Mouse (Mus musculus) midbrain, postnatal 0 days (tissue): ENCODE results near the gene Hbq1a. TPM values are rescaled to one million over a fixed set of nuclear protein-coding genes. Genes with fewer than 3 reads are reported as not detected.
A peak's percentile ranks its signal among the peaks of the same experiment; 100 is the strongest.

Experiments used
- ATAC-seq: fragments of 200-750 bp; cut with Nextera tagmentation; 2 replicates; pipeline ENCODE4 v1.8.0; 2017; ENCODE audit warnings: moderate number of reproducible peaks, mild to moderate bottlenecking, moderate TSS enrichment, moderate library complexity; ENCODE audit not compliant: low FRiP score
- DNase-seq: peaks from one replicate; pipeline ENCODE4 v3.0.0-alpha.2; 2015; ENCODE audit warnings: low spot score
- H3K27ac ChIP-seq: fragments of 300-500 bp; sonication (generic); 2 replicates; pipeline ENCODE4 v1.5.1; 2014; ENCODE audit warnings: low read depth, mild to moderate bottlenecking, low read length, mixed read lengths
- H3K27me3 ChIP-seq: fragments of 300-500 bp; sonication (generic); 2 replicates; pipeline ENCODE4 v1.6.1; 2014; ENCODE audit warnings: low read length, control low read depth, mixed read lengths; ENCODE audit not compliant: insufficient read depth
- H3K36me3 ChIP-seq: fragments of 300-500 bp; sonication (generic); 2 replicates; pipeline ENCODE4 v1.6.1; 2014; ENCODE audit warnings: low read length, control low read depth, mixed read lengths; ENCODE audit not compliant: insufficient read depth
- H3K4me1 ChIP-seq: fragments of 300-500 bp; sonication (generic); 2 replicates; pipeline ENCODE4 v1.6.1; 2014; ENCODE audit warnings: mild to moderate bottlenecking, control low read depth, antibody characterized with exemption, low read length, mixed read lengths; ENCODE audit not compliant: insufficient read depth
- H3K4me2 ChIP-seq: fragments of 300-500 bp; sonication (generic); 2 replicates; pipeline ENCODE4 v1.6.1; 2014; ENCODE audit warnings: low read depth, mild to moderate bottlenecking, low read length, mixed read lengths; ENCODE audit not compliant: poor library complexity, severe bottlenecking
- H3K4me3 ChIP-seq: fragments of 300-500 bp; sonication (generic); 2 replicates; pipeline ENCODE4 v1.5.1; 2014; ENCODE audit warnings: low read depth, mild to moderate bottlenecking, low read length, moderate library complexity
- H3K9ac ChIP-seq: fragments of 300-500 bp; sonication (generic); replicated peaks from 2 replicates; pipeline ENCODE4 v1.6.1; 2014; ENCODE audit warnings: mild to moderate bottlenecking, low read length, moderate library complexity, mixed read lengths; ENCODE audit not compliant: poor library complexity, severe bottlenecking
- H3K9me3 ChIP-seq: fragments of 300-500 bp; sonication (generic); 2 replicates; pipeline ENCODE4 v1.6.1; 2016; ENCODE audit warnings: low read length, control low read depth
- CTCF ChIP-seq: IDR thresholded peaks from 2 replicates; pipeline ENCODE4 v1.5.1; 2016; ENCODE audit warnings: antibody characterized with exemption, mild to moderate bottlenecking
- WGBS: fragments of 180-500 bp; shearing (Covaris S2); extraction: QIAGEN DNeasy Blood & Tissue Kit; methylation state at CpG from one replicate; pipeline ENCODE4 v1.1.7; 2014; 5-methylcytosine and 5-hydroxymethylcytosine counted together
- polyA plus RNA-seq: library from polyadenylated mRNA; unstranded; fragments of >200 nt; fragmentation: Nextera tagmentation; extraction: Ambion mirVana; gene quantifications from 2 replicates; pipeline ENCODE4 v1.2.1, GENCODE M21; 2015
- total RNA-seq: library from RNA; depleted of rRNA; stranded (reverse); fragments of >200 nt; gene quantifications from 2 replicates; pipeline ENCODE4 v1.2.3, GENCODE M21; 2014; rRNA removed

Hbq1a gene
- total and polyA plus RNA-seq, 2 experiments from 2014 or later = 2.7 to 3.2 TPM

GRCm38 (mm10) chr11:32347264-32347606 lies 47.4 kb downstream of the Hbq1a start:
- H3K36me3 ChIP-seq = 0 out of 2 replicates have a peak, but pooled peaks cover 3% of the 10 kb centered on the region
- peak overlapping the region; percentile 74 for H3K9ac ChIP-seq
- 5% methylated on average over 10 of the region's 10 CpGs for WGBS
- no peaks in the 10 kb centered on the region for H3K27me3 ChIP-seq
- no peak for TF ChIP-seq CTCF
- H3K4me3 ChIP-seq = peak overlapping the region; percentile 71
- H3K27ac ChIP-seq = peak overlapping the region; percentile 77
- H3K9me3 ChIP-seq = no peaks in the 10 kb centered on the region
- DNase-seq (no peak), ATAC-seq (peak; percentile 33; the same call in 1 of the 2 replicates)
- peaks cover 14% of the 10 kb centered on the region for H3K4me1 ChIP-seq
- peak overlapping the region; percentile 82 for H3K4me2 ChIP-seq

GRCm38 (mm10) chr11:32347607-32348432 lies 48.0 kb downstream of the Hbq1a start, which contains the start of gene Sh3pxd2b:
TSS of gene Sh3pxd2b (plus strand) at chr11:32347820.
- under 1% methylated on average over 53 of the region's 86 CpGs for WGBS
- Histone ChIP-seq H3K27ac (peak within 1 kb of the TSS; percentile 77), H3K9ac (peak within 1 kb of the TSS; percentile 74)

DNA sequence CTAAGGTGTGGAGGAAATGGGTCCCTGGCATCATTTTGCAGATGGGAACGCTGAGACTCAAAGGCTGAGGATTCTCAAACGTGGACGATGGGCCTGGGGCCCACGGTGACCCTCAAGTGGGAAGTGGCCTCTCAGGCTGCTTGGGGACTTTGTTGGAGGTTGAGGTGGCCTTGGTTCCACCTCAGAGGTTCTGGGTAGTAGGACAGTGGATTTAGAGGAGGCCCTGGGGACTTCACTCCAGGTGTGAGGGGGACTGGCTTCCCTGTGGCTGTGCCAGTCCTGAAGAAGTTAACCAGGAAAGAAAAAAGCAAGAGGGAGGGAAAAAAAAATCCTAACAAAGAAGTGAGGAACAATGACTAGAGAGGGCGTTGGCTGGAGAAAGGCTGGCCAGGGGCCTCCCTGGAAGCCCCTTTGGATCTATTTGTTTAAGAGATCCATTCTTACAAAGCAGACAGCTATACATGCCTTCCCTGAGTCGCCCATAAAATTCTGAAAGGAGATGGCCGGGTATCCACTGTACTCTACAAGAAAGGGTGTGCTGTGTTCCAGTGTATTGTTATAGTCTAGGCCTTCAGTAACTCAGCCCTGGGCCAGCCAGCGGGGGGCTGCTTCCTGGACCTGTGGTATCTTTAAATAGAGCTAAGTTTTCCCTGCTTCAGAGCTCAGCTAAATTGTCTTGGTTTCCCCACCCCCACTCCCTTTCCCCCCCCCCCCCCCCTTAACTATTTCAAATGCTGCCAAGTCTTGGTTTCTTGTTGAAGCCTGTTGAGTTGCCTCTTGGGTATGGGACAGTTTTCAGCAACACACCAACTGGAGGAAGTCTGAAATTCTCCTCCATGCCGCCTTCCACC lies 48.8 kb downstream of the Hbq1a start:
- H3K9me3 ChIP-seq = no peaks in the 10 kb centered on the region
- ATAC-seq (no peak), DNase-seq (no peak)
- peaks cover 14% of the 10 kb centered on the region for H3K4me1 ChIP-seq
- H3K36me3 ChIP-seq = 0 out of 2 replicates have a peak, but pooled peaks cover 3% of the 10 kb centered on the region
- H3K27ac ChIP-seq = peak overlapping the region; percentile 77
- no peak for TF ChIP-seq CTCF
- peak overlapping the region; percentile 74 for H3K9ac ChIP-seq
- peak overlapping the region; percentile 82 for H3K4me2 ChIP-seq
- 15% methylated on average over 9 of the region's 9 CpGs for WGBS
- H3K27me3 ChIP-seq = no peaks in the 10 kb centered on the region
- peak overlapping the region; percentile 71 for H3K4me3 ChIP-seq

More at GRCm38 (mm10) chr11:32347607-32348432, 48.0 kb downstream of the Hbq1a start, which contains the start of gene Sh3pxd2b:
- H3K4me1 ChIP-seq = peaks cover 14% of the 10 kb centered on the region
- H3K4me3 ChIP-seq = peak within 1 kb of the TSS; percentile 71
- no peak for TF ChIP-seq CTCF
- no peaks in the 10 kb centered on the region for H3K9me3 ChIP-seq
- H3K27me3 ChIP-seq = no peaks in the 10 kb centered on the region
- H3K4me2 ChIP-seq = peak within 1 kb of the TSS; percentile 82
- H3K36me3 ChIP-seq = 0 out of 2 replicates have a peak, but pooled peaks cover 3% of the 10 kb centered on the region
- ATAC-seq (peak; percentile 80), DNase-seq (no peak)

DNA sequence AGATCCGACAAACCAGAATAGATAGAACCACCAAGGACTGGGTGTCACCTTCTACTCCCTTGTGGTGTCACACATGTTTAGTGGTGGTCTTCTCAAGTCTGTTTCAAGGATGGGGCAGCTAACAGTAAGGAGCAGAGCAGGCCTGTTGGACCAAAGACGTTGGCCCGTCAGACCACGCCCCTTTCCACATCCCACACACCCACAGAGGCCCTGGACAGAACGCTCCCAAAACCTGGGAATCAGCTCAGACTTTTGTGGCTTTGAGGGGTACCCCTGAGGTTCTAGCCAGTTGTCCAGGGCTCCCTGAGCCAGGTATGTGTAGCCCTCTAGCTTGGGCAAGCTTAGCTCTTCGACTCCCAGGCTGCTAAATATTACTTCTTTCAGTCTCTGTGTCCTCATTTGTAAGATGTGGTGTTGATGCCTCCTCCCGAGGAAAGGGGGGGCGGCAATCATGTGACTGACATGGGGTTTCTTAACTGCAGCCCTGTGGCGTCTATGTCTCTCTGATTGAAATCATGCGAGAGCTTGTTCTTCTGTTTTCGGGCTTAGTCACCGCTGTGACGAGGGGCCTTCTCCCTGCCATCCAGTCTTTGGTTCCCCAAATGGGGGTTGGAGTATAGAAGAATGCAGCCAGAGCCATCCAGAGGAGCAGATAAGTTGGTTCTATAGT lies 49.5 kb downstream of the Hbq1a start:
- 61% methylated on average over 13 of the region's 13 CpGs for WGBS
- H3K36me3 ChIP-seq = 0 out of 2 replicates have a peak, but pooled peaks cover 3% of the 10 kb centered on the region
- peaks cover 14% of the 10 kb centered on the region for H3K4me1 ChIP-seq
- H3K27me3 ChIP-seq = no peaks in the 10 kb centered on the region
- ATAC-seq (no peak; the same call in 1 of the 2 replicates), DNase-seq (no peak)
- TF ChIP-seq CTCF = no peak
- H3K4me3 ChIP-seq = peak overlapping the region; percentile 71; the same call in 1 of the 2 replicates
- H3K4me2 ChIP-seq = peak overlapping the region; percentile 82
- H3K9ac ChIP-seq = no peak overlapping the region
- 0 out of 2 replicates have a peak overlapping the region, but pooled peaks have one; percentile 18 for H3K27ac ChIP-seq
- no peaks in the 10 kb centered on the region for H3K9me3 ChIP-seq

Other genes starting within 250 kb of the Hbq1a start
- gene Il9r, start 99.8 kb upstream of the Hbq1a start, total RNA-seq = 0.33 TPM in 1 of 2 replicates, not detected in the other
- 0.04 TPM in 1 of 2 replicates, not detected in the other for gene Il9r, start 99.8 kb upstream of the Hbq1a start, polyA plus RNA-seq
- 13.3 and 23.6 TPM in 2 replicates for gene Snrnp25, start 94.7 kb upstream of the Hbq1a start, total RNA-seq
- 47.8 and 48.9 TPM in 2 replicates for gene Snrnp25, start 94.7 kb upstream of the Hbq1a start, polyA plus RNA-seq
- gene Rhbdf1, start 77.8 kb upstream of the Hbq1a start, total RNA-seq = 27.4 and 55.6 TPM in 2 replicates
- 17.6 and 21.0 TPM in 2 replicates for gene Rhbdf1, start 77.8 kb upstream of the Hbq1a start, polyA plus RNA-seq
- 31.7 and 35.0 TPM in 2 replicates for gene Mpg, start 73.6 kb upstream of the Hbq1a start, total RNA-seq
- 31.2 and 37.7 TPM in 2 replicates for gene Mpg, start 73.6 kb upstream of the Hbq1a start, polyA plus RNA-seq
- gene Nprl3, start 32.4 kb upstream of the Hbq1a start, total RNA-seq = 36.0 and 44.7 TPM in 2 replicates
- 35.3 and 38.6 TPM in 2 replicates for gene Nprl3, start 32.4 kb upstream of the Hbq1a start, polyA plus RNA-seq
- gene Hba-x, start 23.7 kb upstream of the Hbq1a start, total RNA-seq = 0.38 TPM in 1 of 2 replicates, not detected in the other
- 0.49 TPM in 1 of 2 replicates, not detected in the other for gene Hba-x, start 23.7 kb upstream of the Hbq1a start, polyA plus RNA-seq
- 562 and 930 TPM in 2 replicates for gene Hba-a1, start 16.6 kb upstream of the Hbq1a start, total RNA-seq
- gene Hba-a1, start 16.6 kb upstream of the Hbq1a start, polyA plus RNA-seq = 470 and 497 TPM in 2 replicates
- 1.7 and 5.9 TPM in 2 replicates for gene Hbq1b, start 13.1 kb upstream of the Hbq1a start, total RNA-seq
- 1.9 and 3.1 TPM in 2 replicates for gene Hbq1b, start 13.1 kb upstream of the Hbq1a start, polyA plus RNA-seq
- 1,333 and 2,070 TPM in 2 replicates for gene Hba-a2, start 3.6 kb upstream of the Hbq1a start, total RNA-seq
- 1,100 and 1,214 TPM in 2 replicates for gene Hba-a2, start 3.6 kb upstream of the Hbq1a start, polyA plus RNA-seq
- gene Sh3pxd2b, start 47.8 kb downstream of the Hbq1a start, total RNA-seq = 46.4 and 47.5 TPM in 2 replicates
- 8.6 and 8.7 TPM in 2 replicates for gene Sh3pxd2b, start 47.8 kb downstream of the Hbq1a start, polyA plus RNA-seq
- gene Ubtd2, start 155.3 kb downstream of the Hbq1a start, total RNA-seq = 57.5 and 61.1 TPM in 2 replicates
- gene Ubtd2, start 155.3 kb downstream of the Hbq1a start, polyA plus RNA-seq = 28.5 and 32.4 TPM in 2 replicates
- gene Efcab9, start 232.0 kb downstream of the Hbq1a start, total RNA-seq = not detected in 2 replicates
- not detected in 2 replicates for gene Efcab9, start 232.0 kb downstream of the Hbq1a start, polyA plus RNA-seq
- 4.7 and 9.4 TPM in 2 replicates for gene Stk10, start 233.2 kb downstream of the Hbq1a start, total RNA-seq
- 0.87 and 0.99 TPM in 2 replicates for gene Stk10, start 233.2 kb downstream of the Hbq1a start, polyA plus RNA-seq